Mouse (Mus musculus) small intestine, adult 2 months (tissue): ENCODE results near the gene Mre11a. TPM values are rescaled to one million over a fixed set of nuclear protein-coding genes. Genes with fewer than 3 reads are reported as not detected.
A peak's percentile ranks its signal among the peaks of the same experiment; 100 is the strongest.

ENCODE experiments used
- H3K27ac ChIP-seq: fragments of 200-500 bp; 2 replicates; pipeline ENCODE4 v1.5.1; 2012; ENCODE audit warnings: low read depth, low read length, control low read depth, inconsistent platforms; ENCODE audit not compliant: insufficient read depth
- H3K27me3 ChIP-seq: fragments of 200-500 bp; 2 replicates; pipeline ENCODE4 v1.6.1; 2012; ENCODE audit warnings: mild to moderate bottlenecking, moderate library complexity, low read length, inconsistent platforms; ENCODE audit not compliant: control insufficient read depth, insufficient read depth
- H3K36me3 ChIP-seq: fragments of 200-500 bp; 2 replicates; pipeline ENCODE4 v1.6.1; 2012; ENCODE audit warnings: mild to moderate bottlenecking, low read length, control low read depth, inconsistent platforms; ENCODE audit not compliant: control insufficient read depth, insufficient read depth
- H3K4me1 ChIP-seq: fragments of 200-500 bp; 2 replicates; pipeline ENCODE4 v1.6.1; 2012; ENCODE audit warnings: low read length, inconsistent platforms, mixed read lengths; ENCODE audit not compliant: control insufficient read depth, insufficient read depth, insufficient read length
- H3K4me3 ChIP-seq: fragments of 200-500 bp; 2 replicates; pipeline ENCODE4 v1.5.1; 2012; ENCODE audit warnings: low read depth, mild to moderate bottlenecking, control low read depth, inconsistent platforms, low read length, moderate library complexity
- CTCF ChIP-seq: fragments of 200-500 bp; IDR thresholded peaks from 2 replicates; pipeline ENCODE4 v1.5.1; 2012; ENCODE audit warnings: low read depth, mild to moderate bottlenecking, control low read depth, inconsistent platforms, low read length, moderate library complexity, mixed read lengths; ENCODE audit not compliant: insufficient replicate concordance, insufficient read length; ENCODE audit errors: extremely low read depth
- POLR2A ChIP-seq: fragments of 200-500 bp; IDR thresholded peaks from 2 replicates; pipeline ENCODE4 v1.6.1; 2012; ENCODE audit warnings: low read depth, mild to moderate bottlenecking, control low read depth, inconsistent platforms, low read length, moderate library complexity
- WGBS: fragments of 180-500 bp; shearing (Covaris S2); methylation state at CpG from one replicate; pipeline ENCODE4 v1.1.7; 2018; 5-methylcytosine and 5-hydroxymethylcytosine counted together
- polyA plus RNA-seq: library from polyadenylated mRNA; depleted of rRNA; stranded (reverse); fragments of >200 nt; gene quantifications from 2 replicates; pipeline ENCODE4 v1.2.3, GENCODE M21; 2012

Mre11a gene
- polyA plus RNA-seq, 1 experiment, result 1.3 TPM

DNA sequence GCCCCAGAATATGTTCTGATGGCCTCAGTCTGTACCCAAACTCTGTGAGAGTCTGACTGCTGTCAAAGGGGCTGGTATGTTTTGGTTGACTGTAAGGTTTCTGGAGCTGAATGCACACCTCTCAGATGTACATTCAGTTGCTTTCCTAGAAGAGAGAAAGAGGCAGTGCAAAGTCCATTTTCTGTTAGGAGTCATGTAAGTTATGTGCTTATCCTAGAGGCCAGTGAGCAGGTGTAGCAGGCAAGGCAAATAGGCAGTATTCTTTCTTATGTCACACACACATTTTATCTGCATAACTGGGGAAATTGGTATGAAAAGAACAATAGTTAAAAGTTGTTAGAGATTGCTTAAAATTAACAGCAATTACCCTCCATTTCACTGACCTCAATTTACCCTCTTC lies 30.5 kb upstream of the Mre11a start:
- no peaks in the 10 kb centered on the region for H3K27me3 ChIP-seq
- no peak for TF ChIP-seq CTCF
- no peak for TF ChIP-seq POLR2A
- H3K4me1 ChIP-seq, result peaks cover 25% of the 10 kb centered on the region
- H3K36me3 ChIP-seq, result no peaks in the 10 kb centered on the region
- H3K4me3 ChIP-seq, result no peak overlapping the region
- H3K27ac ChIP-seq, result peak overlapping the region; percentile 79

- TF ChIP-seq POLR2A, result no peak
- TF ChIP-seq CTCF, result no peak
- Histone ChIP-seq H3K36me3 (no peaks in the 10 kb centered on the region), H3K4me3 (no peak overlapping the region), H3K4me1 (peaks cover 25% of the 10 kb centered on the region), H3K27me3 (no peaks in the 10 kb centered on the region), H3K27ac (peak overlapping the region; percentile 79)
- WGBS, result 47% methylated on average over 3 of the region's 3 CpGs
Observed at GRCm38 (mm10) chr9:14754469-14754868, 30.0 kb upstream of the Mre11a start.

- H3K27me3 ChIP-seq, result no peaks in the 10 kb centered on the region
- H3K36me3 ChIP-seq, result no peaks in the 10 kb centered on the region
- peaks cover 10% of the 10 kb centered on the region; the same call in 1 of the 2 replicates for H3K4me1 ChIP-seq
- no peak overlapping the region for H3K27ac ChIP-seq
- TF ChIP-seq POLR2A (no peak), CTCF (no peak)
- no peak overlapping the region for H3K4me3 ChIP-seq
- 56% methylated on average over 7 of the region's 7 CpGs for WGBS
Observed at GRCm38 (mm10) chr9:14758590-14758989, 25.9 kb upstream of the Mre11a start.

- Histone ChIP-seq H3K4me1 (peaks cover 6% of the 10 kb centered on the region; the same call in 1 of the 2 replicates), H3K36me3 (no peaks in the 10 kb centered on the region), H3K27me3 (no peaks in the 10 kb centered on the region), H3K4me3 (no peak overlapping the region), H3K27ac (no peak overlapping the region)
- TF ChIP-seq POLR2A, result no peak
- TF ChIP-seq CTCF, result no peak
Observed at GRCm38 (mm10) chr9:14759261-14759660, 25.2 kb upstream of the Mre11a start.

DNA sequence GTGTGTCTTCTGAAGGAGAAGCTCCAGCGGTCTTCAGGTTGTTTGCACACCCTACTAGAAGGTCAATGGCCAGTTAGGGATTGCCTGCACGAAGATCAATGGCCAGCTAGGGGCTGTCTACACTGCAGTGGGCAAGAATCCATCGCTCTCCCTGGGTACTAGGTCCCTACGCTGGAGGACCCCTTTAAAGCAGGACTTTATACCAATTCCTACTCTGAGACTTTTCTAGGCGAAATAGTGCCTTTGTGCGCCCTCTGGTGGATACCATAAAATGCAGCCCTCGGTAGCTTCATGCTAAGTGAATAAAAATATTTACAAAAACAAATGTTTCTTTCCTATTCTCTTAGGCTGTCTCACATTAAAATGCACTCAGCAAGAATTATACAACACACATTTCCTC lies 19.7 kb upstream of the Mre11a start:
- TF ChIP-seq CTCF (peak; percentile 58; the same call in 1 of the 2 replicates), POLR2A (no peak)
- H3K4me1 ChIP-seq, result no peaks in the 10 kb centered on the region; the same call in 1 of the 2 replicates
- H3K4me3 ChIP-seq, result no peak overlapping the region
- H3K27ac ChIP-seq, result no peak overlapping the region
- 17% methylated on average over 7 of the region's 7 CpGs for WGBS
- H3K27me3 ChIP-seq, result no peaks in the 10 kb centered on the region
- no peaks in the 10 kb centered on the region for H3K36me3 ChIP-seq

DNA sequence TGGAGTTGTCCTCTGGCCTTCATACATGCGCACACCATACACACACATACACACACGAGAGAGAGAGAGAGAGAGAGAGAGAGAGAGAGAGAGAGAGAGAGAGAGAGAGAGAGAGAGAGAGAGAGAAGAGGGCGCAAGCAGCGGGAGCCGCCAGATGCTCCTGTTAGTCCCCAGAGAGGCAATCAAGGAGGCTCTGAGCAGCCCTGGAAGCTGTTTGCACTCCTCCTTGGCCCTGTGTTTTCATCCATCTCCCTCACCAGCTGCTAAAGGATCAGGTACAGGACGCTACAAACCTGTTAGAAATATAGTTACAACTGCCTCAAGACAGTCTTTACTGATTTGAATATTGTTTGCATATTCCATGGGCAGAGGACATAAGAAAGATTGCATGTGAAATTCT lies 14.6 kb upstream of the Mre11a start:
- no peak overlapping the region for H3K4me3 ChIP-seq
- H3K27me3 ChIP-seq, result no peaks in the 10 kb centered on the region
- H3K36me3 ChIP-seq, result no peaks in the 10 kb centered on the region
- WGBS, result 56% methylated on average over 6 of the region's 6 CpGs
- no peak overlapping the region for H3K27ac ChIP-seq
- no peaks in the 10 kb centered on the region for H3K4me1 ChIP-seq
- TF ChIP-seq CTCF (no peak), POLR2A (no peak)

GRCm38 (mm10) chr9:14770803-14771471 lies 13.5 kb upstream of the Mre11a start, which contains the start of gene 1700012B09Rik:
1700012B09Rik (minus strand) TSS chr9:14771030.
- no peak for TF ChIP-seq POLR2A
- no peak for TF ChIP-seq CTCF
- WGBS, result 39% methylated on average over 23 of the region's 23 CpGs

More at GRCm38 (mm10) chr9:14770803-14771471, 13.5 kb upstream of the Mre11a start, which contains the start of gene 1700012B09Rik:
- H3K4me3 ChIP-seq, result no peak within 1 kb of the TSS
- no peaks in the 10 kb centered on the region for H3K27me3 ChIP-seq
- no peaks in the 10 kb centered on the region for H3K4me1 ChIP-seq
- no peak within 1 kb of the TSS for H3K27ac ChIP-seq
- no peaks in the 10 kb centered on the region for H3K36me3 ChIP-seq
